Mouse (Mus musculus) liver, embryonic 16.5 days (tissue): ENCODE measurements around the gene Zcchc17. TPM values are rescaled to one million over a fixed set of nuclear protein-coding genes. Genes with fewer than 3 reads are reported as not detected.
A peak's percentile ranks its signal among the peaks of the same experiment; 100 is the strongest.

Source experiments
- ATAC-seq: fragments of 200-750 bp; cut with Nextera tagmentation; 2 replicates; pipeline ENCODE4 v1.8.0; 2017; ENCODE audit warnings: low read depth, mild to moderate bottlenecking, moderate number of reproducible peaks, moderate library complexity
- H3K27ac ChIP-seq: fragments of 300-500 bp; sonication (generic); 2 replicates; pipeline ENCODE4 v1.5.1; 2014; ENCODE audit warnings: mild to moderate bottlenecking, low read length
- H3K27me3 ChIP-seq: fragments of 300-500 bp; sonication (generic); 2 replicates; pipeline ENCODE4 v1.6.1; 2014; ENCODE audit warnings: low read depth, low read length, mixed read lengths; ENCODE audit not compliant: control insufficient read depth, insufficient read depth
- H3K36me3 ChIP-seq: fragments of 300-500 bp; sonication (generic); 2 replicates; pipeline ENCODE4 v1.6.1; 2014; ENCODE audit warnings: mild to moderate bottlenecking; ENCODE audit not compliant: control insufficient read depth, insufficient read depth
- H3K4me1 ChIP-seq: fragments of 300-500 bp; sonication (generic); 2 replicates; pipeline ENCODE4 v1.6.1; 2014; ENCODE audit warnings: low read depth, low read length, mixed read lengths; ENCODE audit not compliant: control insufficient read depth
- H3K4me2 ChIP-seq: fragments of 300-500 bp; sonication (generic); 2 replicates; pipeline ENCODE4 v1.6.1; 2014; ENCODE audit warnings: low read depth, low read length, mixed read lengths
- H3K4me3 ChIP-seq: fragments of 300-500 bp; sonication (generic); 2 replicates; pipeline ENCODE4 v1.5.1; 2014; ENCODE audit warnings: low read depth, mild to moderate bottlenecking, low read length
- H3K9ac ChIP-seq: fragments of 300-500 bp; sonication (generic); 2 replicates; pipeline ENCODE4 v1.6.1; 2014; ENCODE audit warnings: low read depth, low read length
- H3K9me3 ChIP-seq: fragments of 300-500 bp; sonication (generic); replicated peaks from 2 replicates; pipeline ENCODE4 v1.6.1; 2016; ENCODE audit warnings: low read length; ENCODE audit not compliant: control insufficient read depth
- WGBS: fragments of 180-500 bp; shearing (Covaris S2); extraction: QIAGEN DNeasy Blood & Tissue Kit; methylation state at CpG from one replicate; pipeline ENCODE4 v1.1.7; 2014; ENCODE audit not compliant: insufficient replicate concordance; 5-methylcytosine and 5-hydroxymethylcytosine counted together
- polyA plus RNA-seq: library from polyadenylated mRNA; unstranded; fragments of >200 nt; fragmentation: Nextera tagmentation; extraction: Ambion mirVana; gene quantifications from 2 replicates; pipeline ENCODE4 v1.2.1, GENCODE M21; 2015

Gene Zcchc17
- polyA plus RNA-seq, 1 experiment from 2014 or later: 27.5 TPM

DNA sequence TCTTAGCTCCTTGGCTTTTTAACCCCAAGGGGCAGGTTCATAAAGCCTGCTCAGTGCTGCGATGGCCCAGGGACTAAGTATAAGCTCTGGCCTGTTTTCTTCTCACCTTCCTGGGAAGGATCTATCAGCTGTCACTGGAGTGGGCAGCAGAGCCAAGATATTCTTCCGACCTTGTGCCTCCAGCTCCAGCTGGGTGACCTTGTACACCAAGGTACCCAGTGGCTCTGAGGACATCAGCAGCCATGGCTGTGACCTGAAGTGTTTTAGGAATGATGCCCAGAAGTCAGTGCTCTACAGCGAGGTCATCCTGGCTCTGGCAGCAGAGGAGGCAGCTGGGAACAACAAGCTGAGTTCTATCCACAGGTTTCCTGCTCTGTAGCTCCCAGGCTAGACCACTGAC is 47.2 kb downstream of the Zcchc17 start:
- H3K9me3 ChIP-seq: no peaks in the 10 kb centered on the region
- WGBS: 68% methylated on average over 3 of the region's 3 CpGs
- H3K9ac ChIP-seq: no peak overlapping the region
- no peaks in the 10 kb centered on the region for H3K36me3 ChIP-seq
- H3K27me3 ChIP-seq: peaks cover 43% of the 10 kb centered on the region
- no peak overlapping the region for H3K27ac ChIP-seq
- no peak overlapping the region for H3K4me2 ChIP-seq
- ATAC-seq: no peak
- peaks cover 8% of the 10 kb centered on the region for H3K4me1 ChIP-seq
- H3K4me3 ChIP-seq: no peak overlapping the region

DNA sequence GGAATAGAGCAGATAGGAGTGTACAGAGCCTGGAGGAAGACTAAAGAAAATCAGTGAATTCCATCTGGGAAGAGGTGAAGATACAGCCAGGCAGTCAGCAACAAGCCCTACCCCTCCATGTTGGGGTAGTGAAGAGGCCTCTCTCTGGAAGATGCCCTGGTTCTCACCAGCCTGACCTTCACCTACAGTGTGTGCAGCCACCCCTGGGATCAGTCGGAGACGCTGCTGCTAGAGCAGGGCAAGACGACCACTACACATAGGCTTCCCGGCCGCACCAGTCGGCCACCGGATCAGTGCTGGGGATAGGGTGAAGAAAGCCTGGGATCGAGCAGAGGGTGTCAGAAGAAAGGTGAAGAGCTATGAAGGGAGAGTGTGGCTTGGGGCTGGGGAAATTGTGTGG is 50.5 kb downstream of the Zcchc17 start:
- no peak for ATAC-seq
- H3K9me3 ChIP-seq: no peaks in the 10 kb centered on the region
- H3K27me3 ChIP-seq: peaks cover 64% of the 10 kb centered on the region
- H3K36me3 ChIP-seq: no peaks in the 10 kb centered on the region
- no peak overlapping the region for H3K4me3 ChIP-seq
- peaks cover 8% of the 10 kb centered on the region for H3K4me1 ChIP-seq
- H3K27ac ChIP-seq: no peak overlapping the region
- no peak overlapping the region for H3K4me2 ChIP-seq
- 45% methylated on average over 8 of the region's 8 CpGs for WGBS
- no peak overlapping the region for H3K9ac ChIP-seq

DNA sequence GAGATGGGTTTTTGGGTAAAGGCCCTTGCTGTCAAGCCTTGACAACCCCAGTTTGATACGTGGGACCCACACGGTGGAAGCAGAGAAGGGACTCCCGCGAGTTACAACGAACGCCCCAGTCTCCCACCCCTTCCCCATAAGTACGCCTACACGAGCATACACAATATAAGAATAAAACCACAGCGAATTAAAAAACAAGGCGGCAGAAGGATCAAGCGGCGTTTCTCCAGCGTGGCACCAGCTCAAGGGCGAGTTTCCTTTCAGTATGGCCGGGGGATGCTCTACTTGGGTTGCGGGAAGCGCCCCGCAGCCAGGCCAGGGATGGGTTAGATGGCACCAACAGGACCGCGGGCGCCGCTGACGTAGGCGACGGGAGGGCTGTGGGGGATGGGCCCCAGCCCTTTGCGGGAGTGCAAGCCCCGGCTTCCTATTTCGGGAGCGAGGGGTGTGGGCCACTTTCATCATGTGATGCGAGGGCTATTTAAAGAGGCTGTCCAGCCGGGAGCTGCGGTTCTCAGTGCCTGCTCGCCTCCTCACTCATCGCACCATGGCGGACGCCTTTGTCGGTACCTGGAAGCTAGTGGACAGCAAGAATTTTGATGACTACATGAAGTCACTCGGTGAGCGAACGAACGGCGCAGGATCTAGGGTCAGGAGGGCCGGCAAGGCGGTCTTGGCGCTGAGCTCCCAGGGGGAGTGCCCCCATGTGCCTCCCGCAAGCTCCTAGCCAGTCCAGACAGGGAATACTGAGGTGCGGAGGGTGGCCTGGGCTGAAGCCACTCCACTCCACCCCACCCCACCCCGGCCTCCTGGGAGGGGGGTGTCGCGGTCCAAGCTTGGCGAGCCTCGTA is 51.3 kb downstream of the Zcchc17 start, which contains the start of the genes Fabp3 and Gm10570:
Fabp3 (plus strand) TSS at position 365 of the 851 bp plus-strand sequence.
Gm10570 (minus strand) TSS at position 444 of the 851 bp plus-strand sequence.
- Histone ChIP-seq H3K4me3 (peak within 1 kb of the TSS; percentile 49), H3K9me3 (no peaks in the 10 kb centered on the region), H3K27ac (no peak within 1 kb of the TSS), H3K36me3 (no peaks in the 10 kb centered on the region), H3K27me3 (peaks cover 64% of the 10 kb centered on the region), H3K4me2 (peak within 1 kb of the TSS; percentile 64), H3K4me1 (peaks cover 8% of the 10 kb centered on the region), H3K9ac (peak within 1 kb of the TSS; percentile 15; the same call in 1 of the 2 replicates)
- no peak for ATAC-seq
- under 1% methylated on average over 52 of the region's 52 CpGs for WGBS

DNA sequence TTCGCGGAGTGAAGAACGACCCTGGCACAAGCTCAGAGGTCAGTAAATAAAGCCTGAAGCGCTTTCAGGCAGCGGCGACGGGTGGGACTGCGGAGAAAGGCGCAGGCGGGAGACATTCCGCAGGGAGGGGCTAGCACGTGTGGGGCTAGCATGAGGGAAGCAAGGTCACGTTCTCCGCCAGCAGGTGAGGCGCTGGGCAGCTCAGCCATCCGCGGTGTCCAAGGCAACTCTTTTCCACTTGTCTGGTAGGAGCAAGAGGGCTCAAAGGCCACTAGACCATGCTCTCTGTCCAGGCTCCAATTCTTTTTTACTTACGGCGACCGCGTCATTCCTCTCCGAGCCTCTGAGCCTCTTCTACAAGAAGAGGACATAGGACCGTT is 51.9 kb downstream of the Zcchc17 start:
- Histone ChIP-seq H3K4me2 (peak overlapping the region; percentile 64), H3K9me3 (no peaks in the 10 kb centered on the region), H3K27ac (no peak overlapping the region), H3K9ac (no peak overlapping the region; the same call in 1 of the 2 replicates), H3K4me1 (peaks cover 9% of the 10 kb centered on the region), H3K4me3 (peak overlapping the region; percentile 49), H3K36me3 (no peaks in the 10 kb centered on the region), H3K27me3 (peaks cover 64% of the 10 kb centered on the region)
- 2% methylated on average over 23 of the region's 23 CpGs for WGBS
- peak; percentile 43; the same call in 1 of the 2 replicates for ATAC-seq

DNA sequence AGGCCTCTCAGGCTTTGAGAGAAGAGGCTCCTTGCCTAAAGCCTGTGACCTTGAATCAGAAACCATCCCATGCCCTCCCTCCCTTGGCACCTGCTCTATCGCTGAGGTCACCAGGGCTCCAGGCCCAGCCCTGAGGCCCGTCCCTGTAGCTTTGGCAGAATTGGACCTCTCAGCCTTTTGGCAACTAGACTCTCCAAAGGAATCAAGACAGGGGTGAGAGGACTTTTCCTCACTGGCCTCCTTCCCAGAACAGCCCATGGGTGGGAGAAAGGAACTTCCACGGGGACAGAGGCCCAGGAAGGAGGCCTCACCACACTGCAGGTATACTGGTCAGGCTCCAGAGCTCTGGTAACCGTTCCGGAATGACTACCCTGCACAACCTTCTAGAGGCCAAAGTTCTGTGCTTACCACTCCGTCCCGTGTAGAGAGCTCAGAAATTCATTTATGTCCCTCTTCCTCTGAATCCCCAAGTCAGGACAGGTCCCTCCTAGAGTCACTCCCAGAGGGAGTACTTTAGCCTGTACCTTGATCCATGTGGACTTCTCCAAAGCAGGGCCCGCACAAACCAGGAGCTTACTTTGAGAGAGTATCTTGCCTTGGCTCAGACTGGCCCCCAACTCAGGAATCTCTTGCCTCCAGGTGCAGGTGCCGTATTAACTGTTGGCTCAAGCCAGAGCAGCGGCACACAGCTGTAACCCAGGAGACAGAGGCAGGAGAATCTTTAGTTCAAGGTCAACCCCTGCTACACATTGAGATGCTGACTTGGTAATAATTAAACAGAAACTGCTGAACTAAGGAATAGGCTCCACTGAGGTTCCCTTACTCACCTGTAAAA is 52.7 kb downstream of the Zcchc17 start:
- H3K9me3 ChIP-seq: no peaks in the 10 kb centered on the region
- H3K4me1 ChIP-seq: peaks cover 18% of the 10 kb centered on the region
- no peak overlapping the region for H3K4me2 ChIP-seq
- ATAC-seq: no peak
- H3K36me3 ChIP-seq: no peaks in the 10 kb centered on the region
- no peak overlapping the region for H3K27ac ChIP-seq
- 68% methylated on average over 10 of the region's 10 CpGs for WGBS
- no peak overlapping the region for H3K4me3 ChIP-seq
- no peak overlapping the region for H3K9ac ChIP-seq
- H3K27me3 ChIP-seq: peaks cover 64% of the 10 kb centered on the region

DNA sequence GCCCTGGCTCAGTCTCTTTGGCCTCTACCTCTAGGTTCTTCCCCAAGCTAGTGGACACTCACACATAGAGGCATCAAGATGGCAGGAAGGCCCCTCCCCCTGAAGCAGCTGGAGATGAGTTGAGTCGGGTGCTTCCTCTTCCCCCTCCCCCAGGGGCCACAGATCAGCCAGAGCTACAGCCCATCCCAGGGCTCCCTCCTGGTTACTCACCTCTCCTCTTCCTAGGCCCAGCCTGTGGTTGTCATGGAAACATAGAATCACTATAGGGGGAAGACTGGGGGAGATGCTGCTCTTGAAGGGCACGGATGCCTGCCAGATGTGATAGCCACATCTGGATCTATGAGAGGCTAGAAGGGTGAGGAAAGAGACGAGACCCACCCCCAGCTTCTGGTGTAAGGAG is 55.0 kb downstream of the Zcchc17 start:
- H3K4me3 ChIP-seq: no peak overlapping the region
- no peak overlapping the region for H3K27ac ChIP-seq
- ATAC-seq: no peak
- H3K4me1 ChIP-seq: peaks cover 19% of the 10 kb centered on the region
- no peak overlapping the region for H3K9ac ChIP-seq
- H3K36me3 ChIP-seq: no peaks in the 10 kb centered on the region
- no peaks in the 10 kb centered on the region for H3K9me3 ChIP-seq
- peaks cover 44% of the 10 kb centered on the region for H3K27me3 ChIP-seq
- H3K4me2 ChIP-seq: no peak overlapping the region
- WGBS: 23% methylated on average over 3 of the region's 3 CpGs

DNA sequence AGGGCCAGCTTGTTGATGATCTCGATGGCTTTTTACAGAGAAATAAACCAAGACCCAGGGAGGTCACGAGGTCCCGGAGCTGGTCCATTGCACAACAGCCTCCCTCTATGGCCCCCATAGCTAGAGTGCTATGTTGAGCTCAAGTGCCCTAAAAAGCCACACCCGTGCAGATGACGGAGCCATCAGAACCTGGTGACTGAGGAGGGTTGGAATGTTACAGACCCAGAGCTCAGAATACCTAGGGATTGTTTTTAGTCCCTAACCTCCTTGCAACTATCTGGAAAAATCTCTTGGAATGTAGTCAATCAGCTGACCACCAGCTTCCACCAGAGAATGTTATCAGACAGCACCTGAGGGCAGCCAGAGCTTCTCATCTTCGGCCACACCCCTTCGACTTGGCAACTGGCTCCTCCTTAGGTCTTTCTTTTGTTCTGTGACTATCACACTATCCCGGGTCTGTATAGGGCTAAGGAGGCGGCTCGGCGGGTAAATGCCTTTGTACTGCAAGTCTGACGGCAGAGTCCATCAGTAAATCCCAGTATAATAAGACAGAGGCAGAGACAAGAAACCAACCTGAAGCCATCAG is 57.4 kb downstream of the Zcchc17 start:
- no peak overlapping the region for H3K4me3 ChIP-seq
- H3K4me1 ChIP-seq: peaks cover 22% of the 10 kb centered on the region
- H3K27ac ChIP-seq: no peak overlapping the region
- WGBS: 32% methylated on average over 12 of the region's 12 CpGs
- H3K9ac ChIP-seq: no peak overlapping the region
- ATAC-seq: peak; percentile 56
- no peaks in the 10 kb centered on the region for H3K9me3 ChIP-seq
- H3K36me3 ChIP-seq: no peaks in the 10 kb centered on the region
- peaks cover 20% of the 10 kb centered on the region for H3K27me3 ChIP-seq
- peak overlapping the region; percentile 5; the same call in 1 of the 2 replicates for H3K4me2 ChIP-seq

DNA sequence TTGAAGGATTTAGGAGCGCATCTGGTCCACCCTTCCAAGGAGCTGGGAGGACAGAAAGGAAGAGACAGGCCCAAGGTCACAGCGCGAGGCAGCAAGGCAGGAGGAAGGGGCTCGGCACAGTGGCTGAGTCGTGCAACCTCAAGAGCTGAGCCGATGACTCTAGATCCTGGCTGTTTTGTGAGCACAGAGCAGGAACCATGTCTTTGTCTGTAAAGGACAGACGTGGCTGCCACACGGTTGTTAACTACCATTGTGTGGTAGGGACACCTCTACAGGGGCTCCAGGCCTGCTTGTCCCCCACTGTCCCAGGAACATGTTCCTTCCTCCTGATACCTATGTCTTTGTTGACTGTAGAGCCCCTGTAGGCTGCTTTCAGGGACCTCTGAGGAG is 60.1 kb downstream of the Zcchc17 start:
- no peaks in the 10 kb centered on the region for H3K9me3 ChIP-seq
- no peaks in the 10 kb centered on the region for H3K36me3 ChIP-seq
- H3K27ac ChIP-seq: no peak overlapping the region
- H3K4me1 ChIP-seq: peaks cover 43% of the 10 kb centered on the region
- H3K9ac ChIP-seq: no peak overlapping the region
- H3K27me3 ChIP-seq: peaks cover under 1% of the 10 kb centered on the region; the same call in 1 of the 2 replicates
- WGBS: 66% methylated on average over 8 of the region's 8 CpGs
- no peak for ATAC-seq
- no peak overlapping the region for H3K4me3 ChIP-seq
- H3K4me2 ChIP-seq: no peak overlapping the region
